Mouse (Mus musculus): ENCODE data around the gene Naa30.
"Not testable (repeated sequence)": the region's sequence is repeated elsewhere in the genome, so short reads cannot be mapped to it uniquely, and the experiment has no call there.

Gene Naa30

GRCm38 (mm10) chr14:49171867-49172581 lies at the start of gene Naa30:
Naa30 (plus strand) TSS chr14:49172226.
- in situ Hi-C loops (cut with MboI): no loop called here

DNA sequence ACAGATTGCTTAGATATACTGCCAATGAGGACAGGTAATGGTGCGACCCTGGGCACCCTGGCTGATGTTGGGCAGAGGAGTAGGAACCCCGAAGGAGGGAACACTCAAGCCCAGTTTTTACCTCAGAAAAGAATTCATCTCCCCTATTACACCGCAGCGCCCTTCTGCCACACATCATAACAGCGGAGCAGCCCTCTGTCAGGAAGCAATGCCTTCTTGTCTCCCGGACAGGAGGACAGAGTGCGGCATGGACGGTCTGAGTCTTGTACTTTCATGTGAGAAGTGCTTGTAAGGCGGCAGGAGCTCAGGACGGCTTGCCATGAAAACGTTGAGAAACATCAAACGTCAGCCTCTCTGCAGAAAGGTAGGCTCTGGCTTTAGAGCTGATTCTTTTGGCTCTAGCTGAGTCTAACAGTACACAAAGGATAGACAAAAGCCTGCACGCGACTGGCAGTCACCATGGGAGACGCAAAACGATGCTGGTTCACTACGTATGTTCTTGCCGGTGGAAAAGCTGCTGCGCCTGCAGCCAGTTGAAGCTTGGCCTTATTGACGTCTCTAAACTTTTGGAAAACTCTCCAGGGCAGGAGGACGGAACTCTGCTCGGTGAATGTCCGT lies 44.8 kb upstream of the Naa30 start:
- in situ Hi-C loops (cut with MboI): no loop called here

DNA sequence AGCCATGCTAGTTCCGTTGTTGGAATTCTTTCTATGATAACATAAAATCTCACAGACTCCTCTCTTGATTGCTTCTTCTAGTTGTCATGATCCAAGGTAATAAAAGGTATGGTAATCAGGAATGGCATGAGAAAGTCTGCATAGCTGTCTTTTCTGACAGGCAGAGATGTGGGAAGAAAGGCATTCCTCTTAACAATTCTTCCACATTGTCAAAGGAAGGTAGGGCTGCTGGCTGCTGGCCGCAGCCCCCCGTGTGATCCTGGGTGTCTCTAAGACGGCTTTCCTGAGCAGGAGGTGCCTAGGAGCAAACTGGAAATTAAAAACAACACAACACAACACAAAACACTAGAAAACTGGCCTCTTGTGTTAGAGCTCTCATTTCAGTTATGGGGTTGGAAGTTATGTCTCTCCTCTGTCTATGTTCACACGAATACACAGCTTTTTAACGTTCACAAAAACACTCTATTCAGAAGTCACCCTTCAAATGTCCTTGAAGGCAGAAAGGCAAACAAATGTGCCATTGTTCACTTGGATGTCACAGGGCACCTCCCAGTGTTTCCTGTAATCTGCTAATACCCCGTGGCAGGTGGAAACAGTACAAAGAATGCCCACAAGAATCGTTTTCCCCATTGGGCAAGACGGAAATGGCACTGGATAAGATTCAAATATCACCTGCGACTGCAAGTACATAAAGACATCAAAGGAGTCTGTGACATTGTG lies 43.3 kb upstream of the Naa30 start:
- in situ Hi-C loops (cut with MboI): no loop called here

DNA sequence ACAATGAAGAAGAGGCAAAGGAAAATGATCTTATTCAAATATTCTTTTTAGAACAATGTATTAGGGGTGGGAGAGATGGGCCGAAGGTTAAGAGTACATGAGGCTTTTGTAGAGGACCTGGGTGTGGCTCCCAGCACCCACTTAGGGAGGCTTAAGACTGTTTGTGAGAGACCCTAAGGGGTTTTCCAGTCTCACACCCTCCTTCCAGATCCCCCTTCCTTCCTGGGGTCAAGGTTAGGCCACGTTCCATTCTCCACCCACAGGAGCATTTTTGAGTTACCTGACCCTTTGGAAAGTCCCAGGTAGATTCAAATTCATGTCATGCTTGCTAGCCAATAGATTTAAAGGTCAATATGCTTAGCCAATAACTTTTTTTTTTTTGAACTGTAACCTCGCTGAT lies 39.6 kb upstream of the Naa30 start:
- in situ Hi-C loops (cut with MboI): no loop called here

GRCm38 (mm10) chr14:49138171-49138570 lies 33.9 kb upstream of the Naa30 start:
- in situ Hi-C loops (cut with MboI): no loop called here

- in situ Hi-C loops (cut with MboI): no loop called here
These were observed 31.3 kb upstream of the Naa30 start for GRCm38 (mm10) chr14:49140756-49141155.

DNA sequence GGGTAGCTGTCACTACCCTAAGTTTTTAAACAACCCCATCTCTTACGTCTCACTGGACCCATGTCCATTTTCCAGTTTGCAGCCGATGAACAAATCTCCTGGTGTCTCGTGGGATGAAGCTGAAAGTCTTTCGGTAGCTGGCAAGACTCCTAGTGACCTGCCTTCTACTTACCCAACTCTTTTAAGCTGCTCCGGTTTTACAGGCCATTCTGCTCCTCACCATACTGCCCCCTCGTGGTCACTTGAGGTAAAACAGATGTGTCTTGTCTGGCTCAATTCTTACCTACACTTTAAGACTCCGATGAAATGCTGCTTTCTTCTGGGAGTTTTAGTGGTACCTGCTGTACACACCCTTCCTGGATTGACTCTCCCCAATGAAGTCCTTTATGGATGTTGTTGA lies 18.2 kb upstream of the Naa30 start:
- in situ Hi-C loops (cut with MboI): no loop called here

- in situ Hi-C loops (cut with MboI): no loop called here
These were observed 16.5 kb upstream of the Naa30 start for GRCm38 (mm10) chr14:49155572-49155971.

- in situ Hi-C loops (cut with MboI): no loop called here
These were observed 13.7 kb upstream of the Naa30 start for GRCm38 (mm10) chr14:49158143-49158925.

GRCm38 (mm10) chr14:49171286-49171685 lies 740 bp upstream of the Naa30 start:
- in situ Hi-C loops (cut with MboI): no loop called here

GRCm38 (mm10) chr14:49172582-49172988 lies 559 bp downstream of the Naa30 start:
- in situ Hi-C loops (cut with MboI): no loop called here

GRCm38 (mm10) chr14:49173290-49174135 lies 1.5 kb downstream of the Naa30 start:
- in situ Hi-C loops (cut with MboI): no loop called here

DNA sequence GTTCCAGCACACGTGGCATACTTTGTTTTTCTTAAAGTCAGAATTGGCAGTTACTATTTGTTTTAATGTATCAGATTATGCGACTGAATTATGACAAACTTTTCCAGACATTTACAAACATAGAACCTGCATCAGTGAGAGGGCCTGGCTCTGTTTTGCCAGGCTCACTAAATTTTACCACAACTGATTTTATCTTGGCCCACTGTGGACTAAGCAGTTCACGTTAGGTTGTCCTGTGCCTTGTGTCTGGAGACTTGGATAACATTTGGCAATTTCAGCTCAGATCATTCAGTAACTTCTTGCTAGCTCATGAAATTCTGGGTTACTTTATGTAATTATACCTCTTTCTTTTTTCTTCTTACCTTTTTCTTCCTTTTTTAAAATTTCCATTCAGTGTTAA lies 7.7 kb downstream of the Naa30 start:
- in situ Hi-C loops (cut with MboI): no loop called here

GRCm38 (mm10) chr14:49186270-49186669 lies 14.2 kb downstream of the Naa30 start:
- in situ Hi-C loops (cut with MboI): no loop called here

DNA sequence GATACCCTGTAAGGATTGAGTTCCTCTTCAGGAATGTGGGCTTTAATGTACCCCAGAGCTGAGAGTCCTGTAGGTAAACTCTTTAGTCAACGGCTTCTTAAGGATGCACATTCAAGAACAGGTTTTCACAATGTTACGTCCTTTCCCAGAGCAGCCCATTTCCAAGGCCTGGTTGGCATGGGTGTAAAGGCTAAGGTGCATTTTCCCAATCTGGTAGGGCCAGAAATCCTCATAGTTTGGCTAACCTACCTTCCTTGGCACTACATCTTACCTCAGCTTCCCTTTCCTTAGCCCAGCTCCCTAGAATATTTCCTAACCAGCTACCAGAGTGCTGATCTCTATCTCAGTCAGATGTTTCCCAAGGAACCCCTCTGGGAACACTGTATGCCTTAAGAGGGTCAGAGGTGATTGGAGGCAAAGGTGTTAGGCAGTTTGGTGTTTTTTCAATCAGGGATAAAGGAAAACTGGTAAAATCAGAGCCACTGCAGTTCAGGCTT lies 25.1 kb downstream of the Naa30 start:
- in situ Hi-C loops (cut with MboI): no loop called here

DNA sequence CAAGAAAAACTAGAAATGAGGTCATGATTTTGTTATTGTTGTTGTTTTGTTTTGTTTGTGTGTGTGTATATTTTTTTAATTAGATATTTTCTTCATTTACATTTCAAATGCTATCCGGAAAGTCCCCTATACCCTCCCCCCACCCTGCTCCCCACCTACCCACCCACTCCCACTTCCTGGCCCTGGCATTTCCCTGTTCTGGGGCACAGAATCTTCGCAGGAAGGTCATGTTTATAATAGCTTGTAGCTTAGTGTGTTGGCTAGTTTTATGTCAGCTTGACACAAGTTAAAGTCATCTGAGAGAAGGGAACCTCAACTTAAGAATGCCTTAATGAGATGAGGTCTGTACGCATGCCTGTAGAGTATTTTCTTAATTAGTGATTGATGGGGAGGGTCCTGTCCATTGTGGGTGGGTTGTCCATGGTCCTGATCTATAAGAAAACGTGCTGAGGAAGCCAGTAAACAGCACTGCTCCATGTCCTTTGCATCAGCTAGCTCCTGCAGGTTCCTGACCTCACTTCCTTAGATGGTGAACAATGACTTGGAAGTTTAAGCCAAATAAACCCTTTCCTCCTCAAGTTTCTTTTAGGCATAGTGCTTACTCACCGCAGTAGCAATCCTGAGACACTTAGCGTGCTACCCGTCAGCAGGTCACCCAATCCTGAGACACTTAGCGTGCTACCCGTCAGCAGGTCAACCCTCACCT lies 29.2 kb downstream of the Naa30 start:
- in situ Hi-C loops (cut with MboI): no loop called here

GRCm38 (mm10) chr14:49210215-49210614 lies 38.2 kb downstream of the Naa30 start:
- in situ Hi-C loops (cut with MboI): not testable (repeated sequence)

DNA sequence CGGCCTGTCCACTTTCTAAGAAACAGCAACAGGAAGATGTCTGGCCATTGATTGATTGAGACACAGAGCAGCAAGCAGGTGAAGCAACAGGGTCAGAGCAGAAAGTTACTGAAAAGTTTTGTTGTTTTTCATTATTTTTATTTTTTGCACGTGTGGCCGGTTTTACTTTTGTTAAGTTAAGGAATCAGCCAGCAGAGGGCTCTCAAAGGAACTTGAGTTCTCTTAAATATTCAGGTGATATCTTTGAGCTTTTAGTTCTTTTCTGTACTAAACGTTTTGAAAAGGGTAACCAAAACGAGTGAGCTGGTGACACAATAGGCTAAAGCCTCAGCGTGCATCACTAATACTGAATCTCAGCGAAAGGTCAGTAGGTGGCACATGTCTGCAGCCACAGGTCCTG lies 46.7 kb downstream of the Naa30 start:
- in situ Hi-C loops (cut with MboI): no loop called here

- in situ Hi-C loops (cut with MboI): not testable (repeated sequence)
These were observed 47.5 kb downstream of the Naa30 start for GRCm38 (mm10) chr14:49219466-49220022.

DNA sequence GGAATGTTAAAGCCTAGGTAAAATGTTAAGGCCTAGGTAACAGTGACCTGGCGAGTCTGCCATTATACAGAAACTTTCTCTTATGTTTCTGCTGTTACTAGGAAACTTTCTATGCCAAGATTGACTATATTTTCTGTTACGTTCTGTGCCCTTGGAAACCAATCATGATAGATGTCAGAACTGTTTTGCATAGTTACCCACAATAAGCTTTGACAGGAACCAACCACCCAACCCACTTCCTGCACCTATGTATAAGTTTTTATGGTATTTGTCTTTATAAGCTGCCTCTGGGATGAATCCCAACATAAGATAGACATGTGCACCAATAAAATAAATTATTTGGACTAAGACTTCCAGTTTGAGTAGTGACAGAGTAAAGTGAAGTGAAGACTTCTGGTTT lies 49.7 kb downstream of the Naa30 start:
- in situ Hi-C loops (cut with MboI): no loop called here

All from mature B cell (primary cell).